In genomic region chr4:135326046-135326445, GRCm38 (mm10) we compare ENCODE assay signal across 12 mouse cellular contexts.
"Had no signal": no experiment of that assay in that cellular context is flagged by ENCODE, and none has a peak within 500 bp of the region (broad histone marks: within the 10 kb centered on the region; RNA-seq: fewer than 3 reads in every experiment).

No protein-coding gene starts in this region.

- H3K27me3 ChIP-seq: intestine, embryonic 15.5 days; kidney, embryonic 15.5 days had no signal

- ATAC-seq: intestine, embryonic 15.5 days had no signal

- H3K4me1 ChIP-seq: intestine, embryonic 15.5 days; kidney, embryonic 15.5 days had no signal

- H3K27ac ChIP-seq: intestine, embryonic 15.5 days; kidney, embryonic 15.5 days; liver, embryonic 14.5 days; macrophage had no signal

- H3K9ac ChIP-seq: intestine, embryonic 15.5 days; kidney, embryonic 15.5 days; liver, embryonic 14.5 days had no signal

- H3K9me3 ChIP-seq: intestine, embryonic 15.5 days; kidney, embryonic 15.5 days had no signal

- H3K4me3 ChIP-seq: intestine, embryonic 15.5 days; kidney, embryonic 15.5 days had no signal

- H3K4me2 ChIP-seq: intestine, embryonic 15.5 days; kidney, embryonic 15.5 days had no signal

- DNase-seq: kidney, adult 11 months; kidney, adult 8-10 months; kidney, postnatal 10 days; kidney, postnatal 36 days; lung, adult 2 months; midbrain, embryonic 14.5 days; thymus, adult 18-20 months; thymus, postnatal 36 days had no signal
